ENCODE assay signal across 9 mouse cellular contexts in genomic region chr15:89180081-89180541, GRCm38 (mm10). TPM values are rescaled to one million over a fixed set of nuclear protein-coding genes. Genes with fewer than 3 reads are reported as not detected.
DNase-seq lines count a peak whose midpoint lies in the region; ATAC-seq and TF ChIP-seq lines count a peak whose summit lies in the region.
"Had no signal": no experiment of that assay in that cellular context is flagged by ENCODE, and none has a peak within 500 bp of the region (broad histone marks: within the 10 kb centered on the region; RNA-seq: fewer than 3 reads in every experiment).

No protein-coding gene starts in this region.

- DNase-seq in adrenal gland, postnatal 36 days = peak; percentile 43 to 59
- DNase-seq in adrenal gland, postnatal 4 days (ENCODE audit: low spot score in 2 of 2) = no peak
- no peak for DNase-seq in CH12.LX (ENCODE audit: extremely low read depth)
- peak; percentile 73 for DNase-seq in limb, embryonic 10.5 days (ENCODE audit: low spot score)
- DNase-seq in thymus, postnatal 10 days (ENCODE audit: low spot score in 2 of 2) = no peak

- H3K4me2 ChIP-seq in CH12.LX (ENCODE audit: insufficient read depth, low read depth, poor library complexity, severe bottlenecking) = peak overlapping the region; percentile 92
- peak overlapping the region; percentile 85 for H3K4me2 ChIP-seq in heart, embryonic 12.5 days
- H3K4me2 ChIP-seq in myocyte (ENCODE audit: low read depth) = peak overlapping the region; percentile 96

- peak overlapping the region; percentile 35 for H3K9ac ChIP-seq in CH12.LX (ENCODE audit: insufficient read depth, low read depth)
- peak overlapping the region; percentile 88 for H3K9ac ChIP-seq in heart, embryonic 12.5 days

- no peak for TF ChIP-seq RAD21 in CH12.LX (IDR thresholded peaks at IDR 0.05; ENCODE audit: low read depth, low read length)

- H3K4me1 ChIP-seq in CH12.LX (ENCODE audit: control insufficient read depth in 1 of 2, insufficient read depth in 2 of 2) = peaks cover 22 to 49% of the 10 kb centered on the region in 2 experiments
- peaks cover 66% of the 10 kb centered on the region for H3K4me1 ChIP-seq in heart, embryonic 12.5 days (replicated peaks)
- peaks cover 80% of the 10 kb centered on the region for H3K4me1 ChIP-seq in limb, embryonic 10.5 days

- H3K79me2 ChIP-seq in CH12.LX (replicated peaks; ENCODE audit: control insufficient read depth, extremely low read depth, insufficient read depth, poor library complexity, severe bottlenecking) (0 out of 2 replicates have a peak, but pooled peaks cover 3% of the 10 kb centered on the region), myocyte (ENCODE audit: control insufficient read depth, insufficient read depth) (peaks cover 49% of the 10 kb centered on the region)

- peaks cover 8% of the 10 kb centered on the region for H3K9me3 ChIP-seq in CH12.LX (replicated peaks; ENCODE audit: low read length)
- no peaks in the 10 kb centered on the region for H3K9me3 ChIP-seq in heart, embryonic 12.5 days (replicated peaks)
- no peaks in the 10 kb centered on the region for H3K9me3 ChIP-seq in limb, embryonic 10.5 days (replicated peaks)

- no peak overlapping the region for H3K27ac ChIP-seq in CH12.LX (ENCODE audit: insufficient read depth, low read depth)
- H3K27ac ChIP-seq in heart, embryonic 12.5 days (ENCODE audit: poor library complexity, severe bottlenecking) = peak overlapping the region; percentile 92
- H3K27ac ChIP-seq in limb, embryonic 10.5 days = peak overlapping the region; percentile 98

- no peak for TF ChIP-seq CTCF in CH12.LX (conservative IDR thresholded peaks at IDR 0.05 in 1 of 2, IDR thresholded peaks at IDR 0.05 in 1 of 2; ENCODE audit: low read depth in 2 of 2, low read length in 2 of 2)

- H3K27me3 ChIP-seq in CH12.LX (replicated peaks) (no peaks in the 10 kb centered on the region), myocyte (ENCODE audit: control insufficient read depth, insufficient read depth, insufficient read length) (no peaks in the 10 kb centered on the region)
- H3K27me3 ChIP-seq in heart, embryonic 12.5 days (replicated peaks) = no peaks in the 10 kb centered on the region
- no peaks in the 10 kb centered on the region for H3K27me3 ChIP-seq in limb, embryonic 10.5 days (ENCODE audit: low read depth, poor library complexity, severe bottlenecking)

- H3K4me3 ChIP-seq in CH12.LX (replicated peaks in 1 of 3; ENCODE audit: low read depth in 2 of 3, low read length in 2 of 3, poor library complexity in 1 of 3) (peak overlapping the region; percentile 15 to 77 (median 45)), myocyte (peak overlapping the region; percentile 65)
- peak overlapping the region; percentile 80 for H3K4me3 ChIP-seq in heart, embryonic 12.5 days
- peak overlapping the region; percentile 93 for H3K4me3 ChIP-seq in limb, embryonic 10.5 days

- 1% methylated on average over 25 of the region's 26 CpGs for WGBS in heart, embryonic 12.5 days
- WGBS in limb, embryonic 10.5 days = under 1% methylated on average over 26 of the region's 26 CpGs

- dilution Hi-C loops in CH12.LX (cut with MboI; ENCODE audit: extremely low pct_ligation_motif_present, extremely low pct_unique_long_range_greater_than_20kb, low sequenced_read_pairs) = no loop called here

- TF ChIP-seq POLR2A in CH12.LX (IDR thresholded peaks at IDR 0.05; ENCODE audit: low read depth, low read length) (no peak), myocyte (IDR thresholded peaks at IDR 0.05; ENCODE audit: insufficient read length, low read depth) (no peak)

- in situ Hi-C loops in CH12.LX (cut with MboI; ENCODE audit: low pct_ligation_motif_present, low pct_unique_long_range_greater_than_20kb, low sequenced_read_pairs) = no loop called here

- TF ChIP-seq EP300 in CH12.LX (IDR thresholded peaks at IDR 0.05; ENCODE audit: low read length) = no peak

- peak; percentile 15; the same call in 1 of the 2 replicates for ATAC-seq in heart, embryonic 12.5 days (ENCODE audit: insufficient number of reproducible peaks, low FRiP score)
- ATAC-seq in CD4-positive, CD25-positive, alpha-beta regulatory T cell, adult 4 months = no peak

- peaks cover 6 to 35% of the 10 kb centered on the region in 2 experiments for H3K36me3 ChIP-seq in CH12.LX (replicated peaks in 1 of 2; ENCODE audit: control insufficient read depth in 1 of 2, insufficient read depth in 1 of 2, low read length in 1 of 2)
- H3K36me3 ChIP-seq in heart, embryonic 12.5 days = peaks cover 6% of the 10 kb centered on the region; the same call in 1 of the 2 replicates
- H3K36me3 ChIP-seq in limb, embryonic 10.5 days = peaks cover 22% of the 10 kb centered on the region
- H3K36me3 ChIP-seq in myocyte (ENCODE audit: control insufficient read depth, insufficient read depth) = no peaks in the 10 kb centered on the region

- peak overlapping the region; percentile 63 for H3ac ChIP-seq in myocyte (ENCODE audit: control insufficient read depth, insufficient read length)

TF ChIP-seq in CH12.LX, 34 proteins besides CTCF, POLR2A, EP300 and RAD21 (continues in another document):
- TF ChIP-seq NELFE (IDR thresholded peaks at IDR 0.05; ENCODE audit: low read depth, low read length) = no peak
- no peak for TF ChIP-seq HCFC1 (IDR thresholded peaks at IDR 0.05; ENCODE audit: low read depth, low read length)
- TF ChIP-seq ELF1 (IDR thresholded peaks at IDR 0.05; ENCODE audit: low read depth, low read length) = no peak
- no peak for TF ChIP-seq USF1 (IDR thresholded peaks at IDR 0.05; ENCODE audit: low read depth, low read length)
- no peak for TF ChIP-seq MYC (IDR thresholded peaks at IDR 0.05; ENCODE audit: low read depth, low read length)
- TF ChIP-seq TCF12 (IDR thresholded peaks at IDR 0.05; ENCODE audit: low read depth, low read length) = no peak

TF ChIP-seq in myocyte, 11 proteins besides CTCF, POLR2A, EP300 and RAD21:
- TF ChIP-seq MYOG (IDR thresholded peaks at IDR 0.05; ENCODE audit: control insufficient read depth in 1 of 3, insufficient read depth in 1 of 3, insufficient read length in 2 of 3, low read depth in 2 of 3) (peak in 1 of 3 experiments; percentile 24), REST (IDR thresholded peaks at IDR 0.05; ENCODE audit: insufficient read depth, insufficient read length) (no peak)

RNA-seq across cellular contexts. Expression of gene Plxnb2, which starts 0.5 kb away (rescaled TPM):
- 100 to 1,000 TPM; 110 to 130 TPM for total RNA-seq in adrenal gland, postnatal 36 days (2021)
- total RNA-seq in adrenal gland, postnatal 4 days (2021) = 100 to 1,000 TPM; 167 to 207 TPM
- total RNA-seq in CH12.LX (2012; rRNA removed) = 40.1 and 51.5 TPM in 2 replicates
- 2.7 and 2.9 TPM in 2 replicates for total RNA-seq in CH12.LX (2014; rRNA removed)
- 4.3 and 4.5 TPM in 2 replicates for polyA plus RNA-seq in CH12.LX (2012; ENCODE audit: insufficient read length, low read depth)
- 124 and 130 TPM in 2 replicates for polyA plus RNA-seq in heart, embryonic 12.5 days (2016; fragmentation: Nextera tagmentation; extraction: Ambion mirVana)
- 147 and 162 TPM in 2 replicates for polyA plus RNA-seq in limb, embryonic 10.5 days (2016; fragmentation: Nextera tagmentation; extraction: Ambion mirVana)
- polyA plus RNA-seq in myocyte (2012; fragmentation: generic; extraction: Trizol) = 278 TPM
- 1 to 10 TPM in 1 of 2 experiments, under 1 TPM in 1; 0.85 to 2.8 TPM for polyA plus RNA-seq in CD4-positive, CD25-positive, alpha-beta regulatory T cell, adult 4 months (2017; shearing (Covaris generic))

RNA-seq across cellular contexts. Expression of gene Dennd6b, which starts 16.2 kb away (rescaled TPM):
- 1 to 10 TPM; 4.9 to 5.2 TPM for total RNA-seq in adrenal gland, postnatal 36 days (2021)
- 10 to 100 TPM; 11.5 to 13.0 TPM for total RNA-seq in adrenal gland, postnatal 4 days (2021)
- total RNA-seq in CH12.LX (2012; rRNA removed) (6.6 and 9.0 TPM in 2 replicates), CH12.LX (2014; rRNA removed) (4.1 and 4.5 TPM in 2 replicates)
- polyA plus RNA-seq in CH12.LX (2012; ENCODE audit: insufficient read length, low read depth) (8.8 and 9.1 TPM in 2 replicates), myocyte (2012; fragmentation: generic; extraction: Trizol) (6.6 TPM)
- 19.9 and 20.2 TPM in 2 replicates for polyA plus RNA-seq in heart, embryonic 12.5 days (2016; fragmentation: Nextera tagmentation; extraction: Ambion mirVana)
- 21.2 and 27.5 TPM in 2 replicates for polyA plus RNA-seq in limb, embryonic 10.5 days (2016; fragmentation: Nextera tagmentation; extraction: Ambion mirVana)
- 10 to 100 TPM; 13.5 to 18.4 TPM for polyA plus RNA-seq in CD4-positive, CD25-positive, alpha-beta regulatory T cell, adult 4 months (2017; shearing (Covaris generic))

RNA-seq across cellular contexts. Expression of gene Mapk11, which starts 30.7 kb away (rescaled TPM):
- total RNA-seq in adrenal gland, postnatal 36 days (2021) = 1 to 10 TPM; 2.5 to 3.7 TPM
- 1 to 10 TPM; 6.9 to 8.6 TPM for total RNA-seq in adrenal gland, postnatal 4 days (2021)
- total RNA-seq in CH12.LX (2012; rRNA removed) (7.4 and 11.4 TPM in 2 replicates), CH12.LX (2014; rRNA removed) (3.5 and 3.9 TPM in 2 replicates)
- polyA plus RNA-seq in CH12.LX (2012; ENCODE audit: insufficient read length, low read depth) (5.2 and 5.3 TPM in 2 replicates), myocyte (2012; fragmentation: generic; extraction: Trizol) (9.1 TPM)
- 3.7 and 4.6 TPM in 2 replicates for polyA plus RNA-seq in heart, embryonic 12.5 days (2016; fragmentation: Nextera tagmentation; extraction: Ambion mirVana)
- 20.3 and 21.8 TPM in 2 replicates for polyA plus RNA-seq in limb, embryonic 10.5 days (2016; fragmentation: Nextera tagmentation; extraction: Ambion mirVana)
- 10 to 100 TPM; 21.7 to 39.5 TPM for polyA plus RNA-seq in CD4-positive, CD25-positive, alpha-beta regulatory T cell, adult 4 months (2017; shearing (Covaris generic))

RNA-seq across cellular contexts. Expression of gene Ppp6r2, which starts 31.2 kb away (rescaled TPM):
- total RNA-seq in adrenal gland, postnatal 36 days (2021) = 10 to 100 TPM; 39.6 to 49.0 TPM
- total RNA-seq in adrenal gland, postnatal 4 days (2021) = 10 to 100 TPM; 53.8 to 57.6 TPM
- total RNA-seq in CH12.LX (2012; rRNA removed) (10.0 and 14.7 TPM in 2 replicates), CH12.LX (2014; rRNA removed) (5.8 and 8.7 TPM in 2 replicates)
- polyA plus RNA-seq in CH12.LX (2012; ENCODE audit: insufficient read length, low read depth) (6.8 and 10.3 TPM in 2 replicates), myocyte (2012; fragmentation: generic; extraction: Trizol) (43.6 TPM)
- 21.0 and 25.9 TPM in 2 replicates for polyA plus RNA-seq in heart, embryonic 12.5 days (2016; fragmentation: Nextera tagmentation; extraction: Ambion mirVana)
- 15.4 and 21.2 TPM in 2 replicates for polyA plus RNA-seq in limb, embryonic 10.5 days (2016; fragmentation: Nextera tagmentation; extraction: Ambion mirVana)
- 10 to 100 TPM; 25.3 to 28.0 TPM for polyA plus RNA-seq in CD4-positive, CD25-positive, alpha-beta regulatory T cell, adult 4 months (2017; shearing (Covaris generic))

RNA-seq across cellular contexts. Expression of gene Mapk12, which starts 39.6 kb away (rescaled TPM):
- 10 to 100 TPM in 1 of 2 experiments, 1 to 10 TPM in 1; 8.8 to 10.6 TPM for total RNA-seq in adrenal gland, postnatal 36 days (2021)
- 10 to 100 TPM; 13.9 to 16.2 TPM for total RNA-seq in adrenal gland, postnatal 4 days (2021)
- 0.17 and 0.21 TPM in 2 replicates for total RNA-seq in CH12.LX (2012; rRNA removed)
- not detected in 2 replicates for total RNA-seq in CH12.LX (2014; rRNA removed)
- 0.14 TPM in 1 of 2 replicates, not detected in the other for polyA plus RNA-seq in CH12.LX (2012; ENCODE audit: insufficient read length, low read depth)
- 19.9 and 20.1 TPM in 2 replicates for polyA plus RNA-seq in heart, embryonic 12.5 days (2016; fragmentation: Nextera tagmentation; extraction: Ambion mirVana)
- polyA plus RNA-seq in limb, embryonic 10.5 days (2016; fragmentation: Nextera tagmentation; extraction: Ambion mirVana) = 21.5 and 26.4 TPM in 2 replicates
- 35.0 TPM for polyA plus RNA-seq in myocyte (2012; fragmentation: generic; extraction: Trizol)
- 1 to 10 TPM; 5.2 to 5.6 TPM for polyA plus RNA-seq in CD4-positive, CD25-positive, alpha-beta regulatory T cell, adult 4 months (2017; shearing (Covaris generic))
- total RNA-seq: common myeloid progenitor, adult 5-6 weeks had no signal

Comparison
In these comparisons a context has a peak if more than half of its experiments do, and no peak if none do; other contexts are left out.
1. DNase-seq: peak in adrenal gland, postnatal 36 days (2 of 2) and limb, embryonic 10.5 days (single experiment); none in adrenal gland, postnatal 4 days (0 of 2), CH12.LX (single experiment) and thymus, postnatal 10 days (0 of 2).
2. RNA of gene Plxnb2, which starts 0.5 kb away (polyA plus RNA-seq): 278 TPM in myocyte (single experiment), 147 to 162 TPM in limb, embryonic 10.5 days and 124 to 130 TPM in heart, embryonic 12.5 days; 4.3 to 4.5 TPM in CH12.LX and 0.85 to 2.8 TPM in CD4-positive, CD25-positive, alpha-beta regulatory T cell, adult 4 months; every median in the first group is over 10 times any median in the second.
3. Peak in every context shown above with its lines, with median percentiles within 50 percentile points of each other: H3K4me2 ChIP-seq and H3K4me3 ChIP-seq.